Mouse (Mus musculus): Measurements from ENCODE around the gene Cxcl5. TPM values are rescaled to one million over a fixed set of nuclear protein-coding genes. Genes with fewer than 3 reads are reported as not detected.
A peak's percentile ranks its signal among the peaks of the same experiment; 100 is the strongest.

Gene Cxcl5
- polyA plus RNA-seq (2017; shearing (Covaris generic)): not detected

- ATAC-seq: no peak
Measured at GRCm38 (mm10) chr5:90759077-90760065, at the start of gene Cxcl5. Gene Cxcl5, plus strand, starts transcription at chr5:90759360.

DNA sequence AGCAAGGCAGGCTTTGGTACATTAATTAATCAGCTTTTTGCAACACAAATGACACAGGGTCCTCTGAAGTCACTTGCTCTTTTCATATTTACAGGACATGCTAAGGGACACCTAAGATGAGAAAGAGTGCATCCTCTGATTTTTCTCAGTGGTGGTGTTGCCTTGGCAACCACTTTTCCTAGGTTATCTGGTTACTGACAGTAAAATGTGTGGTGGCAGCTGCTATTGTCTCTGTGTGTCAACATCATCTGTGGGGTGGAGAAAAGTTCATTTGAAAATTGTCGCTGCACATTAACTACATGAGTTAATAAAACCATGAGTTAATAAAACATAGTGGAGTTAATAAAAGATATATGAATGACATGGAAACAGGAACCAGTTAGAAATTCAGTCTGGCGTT, 47.8 kb upstream of the Cxcl5 start:
- no peak for ATAC-seq

DNA sequence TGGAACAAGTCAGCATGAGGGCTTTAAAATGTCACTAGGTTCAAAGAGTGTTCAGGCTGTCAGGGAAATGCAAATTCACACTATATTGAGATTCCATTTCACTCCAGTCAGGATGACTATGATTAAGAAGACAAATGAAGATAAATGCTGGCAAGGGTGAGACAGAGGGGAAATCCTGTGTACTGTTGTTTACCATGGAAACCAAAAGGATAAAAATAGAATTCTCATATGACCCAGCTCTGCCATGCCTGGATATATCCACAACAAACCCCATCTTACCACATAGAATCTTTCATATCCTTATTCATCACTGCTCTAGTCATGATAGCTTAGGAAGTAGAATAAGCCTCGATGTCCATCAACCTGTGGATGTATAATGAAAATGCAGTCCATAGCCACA, 41.2 kb upstream of the Cxcl5 start:
- no peak for ATAC-seq

- ATAC-seq: no peak
Measured at GRCm38 (mm10) chr5:90722656-90723055, 36.5 kb upstream of the Cxcl5 start.

- ATAC-seq: no peak
Measured at GRCm38 (mm10) chr5:90728254-90728653, 30.9 kb upstream of the Cxcl5 start.

DNA sequence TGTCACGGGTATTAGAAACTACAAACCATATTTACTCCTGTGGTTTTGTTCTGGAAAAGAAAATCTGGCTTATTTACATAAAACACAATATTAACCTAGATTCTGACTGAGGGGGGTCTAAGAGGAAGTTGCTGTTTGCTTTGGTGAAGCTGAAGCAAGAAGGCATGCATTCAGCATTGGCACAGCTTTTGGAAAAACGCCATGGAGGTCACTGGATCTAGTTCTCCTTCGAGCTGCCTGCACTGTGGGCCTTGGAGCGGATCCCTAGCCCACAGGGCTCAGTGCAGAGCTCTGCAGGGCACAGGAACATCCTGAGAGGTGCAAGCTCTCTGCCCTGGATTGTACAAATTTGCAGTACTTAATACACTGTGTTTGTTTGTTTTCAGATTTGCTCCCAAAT, 27.7 kb upstream of the Cxcl5 start:
- ATAC-seq: no peak

- ATAC-seq: peak; percentile 71
Measured at GRCm38 (mm10) chr5:90742029-90742428, 17.1 kb upstream of the Cxcl5 start.

DNA sequence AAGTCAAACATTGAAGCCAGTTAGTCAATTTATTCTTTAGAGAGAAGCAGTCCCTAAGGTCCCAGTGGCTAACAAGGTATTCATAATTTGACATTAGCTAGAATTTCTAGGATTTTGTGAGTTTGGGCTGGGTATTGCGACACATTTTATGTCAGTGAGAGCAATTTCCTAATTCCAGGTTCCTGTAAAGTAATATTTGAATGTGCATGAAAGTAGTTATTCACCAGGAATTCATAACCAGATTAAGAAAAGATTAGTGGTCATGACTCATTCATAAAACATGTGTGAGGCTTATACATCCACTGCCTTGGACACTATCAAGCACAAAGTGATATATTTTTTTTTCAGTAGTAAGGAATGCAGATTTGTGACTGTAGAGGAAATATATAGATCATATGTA, 5.2 kb upstream of the Cxcl5 start:
- no peak for ATAC-seq

GRCm38 (mm10) chr5:90758020-90758605, 1.0 kb upstream of the Cxcl5 start:
- ATAC-seq: no peak

DNA sequence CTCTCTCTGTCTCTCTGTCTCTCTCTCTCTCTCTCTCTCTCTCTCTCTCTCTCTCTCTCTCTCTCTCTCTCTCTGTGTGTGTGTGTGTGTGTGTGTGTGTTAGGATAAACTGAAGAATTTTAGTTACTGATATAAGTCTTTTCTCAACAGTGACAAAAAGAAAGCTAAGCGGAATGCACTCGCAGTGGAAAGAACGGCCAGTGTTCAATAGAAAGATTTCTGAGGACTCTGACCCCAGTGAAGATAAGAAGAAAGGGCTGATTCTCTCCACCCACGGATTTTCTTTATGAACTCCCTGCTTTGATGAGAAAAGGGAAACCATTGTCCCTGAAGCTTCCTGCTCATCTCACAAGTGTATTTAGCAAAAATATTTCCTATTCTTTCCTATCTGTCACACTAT, 1.1 kb downstream of the Cxcl5 start:
- no peak for ATAC-seq

DNA sequence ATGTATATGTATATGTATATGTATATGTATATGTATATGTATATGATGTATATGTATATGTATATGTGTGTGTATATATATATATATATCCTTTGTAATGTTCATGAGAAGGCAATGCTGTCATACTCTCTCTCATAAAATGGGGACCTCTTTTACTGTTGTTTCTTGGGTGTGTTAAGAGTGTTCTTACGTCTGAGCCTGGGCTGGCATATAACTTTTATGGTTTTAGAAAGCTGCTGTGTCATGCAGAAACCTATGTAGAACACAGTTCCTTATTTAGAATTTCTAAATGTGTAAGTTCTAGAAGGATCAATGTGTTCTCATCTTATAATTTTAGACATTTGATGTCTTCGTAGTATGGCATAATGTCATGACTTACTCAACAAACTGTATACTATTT, 1.7 kb downstream of the Cxcl5 start:
- no peak for ATAC-seq

DNA sequence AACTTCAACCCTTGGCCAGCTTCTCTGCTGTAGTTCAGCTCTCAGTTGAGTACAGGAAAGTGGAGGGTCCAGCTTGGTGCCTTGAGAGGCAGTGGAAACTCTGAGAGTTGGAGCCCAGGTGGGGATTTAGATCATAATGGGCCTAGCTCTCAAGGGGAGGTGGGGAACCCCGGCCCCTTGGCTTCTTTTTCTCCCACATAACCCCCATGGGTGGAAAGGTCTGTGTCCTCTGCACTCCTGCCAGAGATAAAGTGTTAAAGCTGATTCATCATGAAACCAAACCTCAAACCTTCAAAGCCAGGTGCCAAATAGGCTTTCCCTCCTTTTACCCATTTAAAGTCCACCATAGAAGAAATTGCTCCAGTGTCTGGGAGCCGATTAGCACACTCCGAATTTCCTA, 2.7 kb downstream of the Cxcl5 start:
- no peak for ATAC-seq

- ATAC-seq: no peak
Measured at GRCm38 (mm10) chr5:90763912-90764665, 4.9 kb downstream of the Cxcl5 start.

DNA sequence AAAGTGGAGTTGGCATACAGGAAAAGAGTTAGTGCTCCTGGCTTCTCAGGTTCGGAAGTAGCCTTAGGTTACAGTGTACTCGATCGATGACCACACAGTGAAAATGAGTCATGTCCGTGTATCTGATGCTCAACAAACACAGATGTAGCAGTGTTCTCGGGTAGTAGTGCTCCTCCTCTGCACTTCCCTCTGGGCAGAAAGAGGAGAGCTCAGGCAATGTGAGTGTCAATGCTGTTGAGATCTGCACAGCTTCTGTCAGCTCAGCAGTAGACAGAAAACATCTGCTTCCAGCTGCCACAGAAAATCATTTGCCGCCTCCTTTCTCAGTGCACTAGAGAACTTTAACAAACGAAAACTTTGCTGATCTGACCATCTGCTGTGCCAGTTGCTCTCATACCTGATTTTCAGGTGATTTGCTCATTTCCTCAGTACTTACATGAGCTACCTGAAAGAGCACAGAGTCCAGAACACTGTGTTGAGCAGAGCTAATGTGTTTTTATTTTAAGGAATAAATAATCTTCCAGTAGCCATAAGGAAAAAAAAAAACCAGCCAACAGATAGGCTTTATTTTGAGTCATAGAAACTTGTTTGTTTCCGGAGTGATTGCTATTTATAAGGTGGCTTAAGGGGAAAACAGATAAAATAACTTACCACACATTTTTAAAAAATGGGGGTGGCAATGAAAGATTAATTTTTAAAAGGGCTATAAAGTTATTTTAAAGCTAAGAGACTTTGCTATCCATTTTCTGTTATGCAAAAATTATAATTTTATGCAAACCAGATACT, 6.9 kb downstream of the Cxcl5 start:
- no peak for ATAC-seq

- no peak for ATAC-seq
Measured at GRCm38 (mm10) chr5:90768218-90768617, 9.1 kb downstream of the Cxcl5 start, which contains the start of gene Ppbp. Gene Ppbp, plus strand, starts transcription at chr5:90768518.

GRCm38 (mm10) chr5:90771369-90771768, 12.2 kb downstream of the Cxcl5 start:
- ATAC-seq: no peak

GRCm38 (mm10) chr5:90771880-90772653, 12.9 kb downstream of the Cxcl5 start, which contains the start of gene Pf4:
Gene Pf4, plus strand, starts transcription at chr5:90772435.
- ATAC-seq: no peak

DNA sequence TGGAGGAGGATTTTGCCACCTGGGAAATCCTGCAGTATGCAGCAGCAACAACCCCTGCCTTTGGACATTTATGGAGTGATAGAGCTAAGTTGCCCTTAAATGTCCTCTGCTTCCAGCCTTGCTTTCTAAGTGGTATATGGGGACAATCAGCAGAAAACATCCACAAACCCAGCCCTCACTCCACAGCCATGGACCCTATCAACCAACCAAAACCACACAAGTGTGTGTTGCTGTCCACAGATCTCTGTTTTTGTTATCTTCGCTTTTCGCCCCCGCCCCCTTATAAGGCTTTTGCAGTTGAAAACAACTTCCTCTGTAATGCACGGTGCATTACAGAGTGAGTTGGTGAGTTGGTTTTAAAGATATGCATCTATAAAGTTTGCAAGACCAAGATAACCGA, 16.4 kb downstream of the Cxcl5 start:
- ATAC-seq: no peak

DNA sequence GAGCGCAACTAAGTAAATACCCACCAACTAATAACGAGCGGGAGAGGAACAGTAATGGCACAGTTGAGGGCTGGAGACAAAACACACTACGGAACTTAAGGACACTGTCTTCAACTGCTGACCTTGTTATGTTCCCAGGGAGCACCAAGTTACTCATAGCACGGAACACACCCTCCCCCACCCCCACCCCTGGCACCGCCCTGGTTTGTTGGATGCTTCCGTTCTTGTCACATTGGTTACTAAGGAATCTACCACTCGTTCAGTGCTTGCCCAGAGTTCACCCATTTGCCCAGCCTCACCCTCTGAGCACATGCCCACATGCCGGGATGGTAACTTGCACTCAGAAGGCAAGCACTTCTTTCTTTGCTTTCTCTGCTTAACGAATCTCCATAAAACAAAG, 18.5 kb downstream of the Cxcl5 start:
- no peak for ATAC-seq

DNA sequence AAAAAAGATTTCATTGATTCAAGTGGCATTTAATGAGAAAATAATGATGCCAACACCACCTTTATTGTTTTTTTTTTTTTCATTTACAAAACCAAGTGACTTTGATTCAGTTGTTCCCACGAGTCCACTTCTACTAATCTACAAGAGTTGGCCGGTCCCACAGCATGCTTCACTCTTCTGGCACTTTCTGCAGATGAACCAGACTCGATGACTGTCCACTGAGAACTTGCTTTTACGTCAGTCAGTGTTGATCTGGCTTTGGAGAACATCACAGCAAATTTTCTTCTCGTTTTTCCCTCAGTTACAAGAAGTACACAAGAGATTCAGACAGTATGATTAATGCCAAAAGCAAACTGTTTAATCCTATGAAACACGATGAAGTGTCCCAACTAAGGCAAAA, 19.7 kb downstream of the Cxcl5 start:
- ATAC-seq: no peak

DNA sequence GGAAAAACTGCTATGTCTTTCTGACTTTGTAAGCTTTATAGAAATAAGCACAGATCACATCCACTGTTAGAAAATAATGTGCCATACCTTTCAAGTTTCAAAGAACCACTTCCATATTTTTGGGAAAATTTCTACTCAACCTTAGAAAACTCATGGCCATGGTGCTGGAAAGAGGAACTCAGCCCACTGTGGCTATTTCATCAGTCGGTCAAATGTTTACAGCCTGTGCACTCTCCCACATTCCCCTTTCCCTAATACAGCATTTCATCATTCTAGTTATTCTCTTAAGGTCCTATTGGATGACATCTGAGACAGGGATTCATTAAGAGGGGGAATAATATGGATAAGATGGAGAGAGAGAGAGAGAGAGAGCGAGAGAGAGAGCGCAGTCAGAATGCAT, 24.5 kb downstream of the Cxcl5 start:
- ATAC-seq: no peak

All from activated CD4-positive, CD25-positive, alpha-beta regulatory T cell, adult 4 months (primary cell).